Mouse (Mus musculus): ENCODE measurements around the gene Vapa. TPM values are rescaled to one million over a fixed set of nuclear protein-coding genes. Genes with fewer than 3 reads are reported as not detected.

The Vapa gene
- 126 and 174 TPM in 2 replicates for polyA plus RNA-seq (2012)

GRCm38 (mm10) chr17:65613463-65614412 lies at the start of gene Vapa:
TSS of gene Vapa (minus strand) at chr17:65613555.
- TF ChIP-seq GATA1 (IDR thresholded peaks at IDR 0.05; ENCODE audit: low read length): no peak

- no peak for TF ChIP-seq GATA1 (IDR thresholded peaks at IDR 0.05; ENCODE audit: low read length)
Measured at GRCm38 (mm10) chr17:65662662-65663061, 49.3 kb upstream of the Vapa start.

DNA sequence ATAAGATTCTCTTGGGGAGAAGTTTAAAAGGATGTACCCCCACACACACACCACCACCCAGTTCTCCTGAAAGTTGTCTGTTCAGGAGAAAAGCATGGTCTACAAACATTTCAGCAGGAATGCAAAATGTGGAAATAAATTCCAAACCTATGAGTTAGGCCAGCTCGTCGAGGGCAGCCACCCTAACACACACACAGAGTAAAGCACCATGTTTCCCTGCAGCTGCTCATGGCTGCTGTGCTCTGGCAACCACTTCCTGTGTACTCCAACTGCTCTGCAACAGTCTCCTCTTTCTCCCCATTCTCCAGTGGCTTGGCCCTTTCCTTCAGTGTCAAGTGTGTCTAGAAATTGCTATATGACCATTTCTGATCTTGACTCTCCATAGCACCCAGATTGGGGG lies 45.1 kb upstream of the Vapa start:
- no peak for TF ChIP-seq GATA1 (IDR thresholded peaks at IDR 0.05; ENCODE audit: low read length)

- no peak for TF ChIP-seq GATA1 (IDR thresholded peaks at IDR 0.05; ENCODE audit: low read length)
Measured at GRCm38 (mm10) chr17:65657958-65658357, 44.6 kb upstream of the Vapa start.

- TF ChIP-seq GATA1 (IDR thresholded peaks at IDR 0.05; ENCODE audit: low read length): no peak
Measured at GRCm38 (mm10) chr17:65656731-65657130, 43.4 kb upstream of the Vapa start.

- TF ChIP-seq GATA1 (IDR thresholded peaks at IDR 0.05; ENCODE audit: low read length): no peak
Measured at GRCm38 (mm10) chr17:65656076-65656475, 42.7 kb upstream of the Vapa start.

DNA sequence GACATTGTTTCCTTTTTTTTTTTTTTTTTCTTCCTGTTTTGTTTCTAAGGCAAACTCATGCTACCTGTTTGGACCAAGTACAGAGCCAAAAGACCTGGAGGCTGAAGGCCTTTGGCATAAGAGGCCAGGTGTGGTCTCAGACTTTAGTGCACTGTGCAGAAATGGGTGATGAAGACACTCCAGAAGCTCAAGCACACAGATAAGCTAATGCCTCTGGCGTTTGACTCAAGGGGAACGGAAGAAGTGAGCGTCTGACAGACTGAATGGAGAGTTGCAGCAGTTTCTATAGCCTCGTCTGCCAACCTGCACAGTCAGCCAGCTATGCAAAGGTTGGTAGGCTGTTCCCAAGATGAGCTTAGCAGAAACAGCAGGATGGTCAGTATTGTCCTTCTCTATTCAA lies 42.3 kb upstream of the Vapa start:
- TF ChIP-seq GATA1 (IDR thresholded peaks at IDR 0.05; ENCODE audit: low read length): no peak

DNA sequence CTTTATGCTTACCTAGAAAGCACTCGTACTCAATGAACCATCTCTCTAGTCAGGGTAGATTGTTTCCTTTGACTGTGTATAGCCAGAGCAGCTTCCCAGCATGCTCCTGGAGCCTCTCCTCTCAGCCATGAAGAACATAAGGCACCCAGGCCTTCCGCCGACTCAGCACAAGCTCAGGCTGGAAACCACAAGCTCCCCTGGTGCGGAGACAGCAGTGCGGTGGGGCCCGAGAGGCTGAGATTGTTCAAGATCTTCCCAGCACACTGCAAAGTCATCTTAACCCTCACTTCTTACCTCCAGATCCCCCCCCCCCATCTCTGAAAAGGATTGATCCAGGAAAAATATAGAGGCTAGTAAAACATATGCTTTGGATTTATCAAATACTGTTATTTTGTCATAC lies 37.2 kb upstream of the Vapa start:
- no peak for TF ChIP-seq GATA1 (IDR thresholded peaks at IDR 0.05; ENCODE audit: low read length)

- TF ChIP-seq GATA1 (IDR thresholded peaks at IDR 0.05; ENCODE audit: low read length): no peak
Measured at GRCm38 (mm10) chr17:65649175-65649493, 35.8 kb upstream of the Vapa start.

- TF ChIP-seq GATA1 (IDR thresholded peaks at IDR 0.05; ENCODE audit: low read length): no peak
Measured at GRCm38 (mm10) chr17:65648371-65649174, 35.2 kb upstream of the Vapa start.

DNA sequence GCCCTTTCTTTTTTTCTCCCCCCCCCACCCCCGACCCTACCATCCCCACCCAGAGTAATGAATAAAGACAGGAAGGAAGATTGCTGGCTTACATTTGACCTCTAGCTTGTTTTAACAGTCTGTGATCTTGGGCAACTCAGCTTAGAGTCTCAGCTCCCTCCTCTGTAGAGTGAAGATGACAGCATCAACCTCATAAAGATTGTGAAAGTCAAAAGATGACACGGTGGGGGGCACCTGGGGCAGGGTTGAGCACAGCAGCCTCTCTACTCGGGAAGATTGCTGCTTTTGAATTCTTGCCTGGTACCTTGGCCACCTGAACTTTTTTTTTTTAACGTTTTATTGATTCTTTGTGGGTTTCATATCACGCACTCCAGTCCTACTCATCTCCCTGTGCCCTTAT lies 34.6 kb upstream of the Vapa start:
- TF ChIP-seq GATA1 (IDR thresholded peaks at IDR 0.05; ENCODE audit: low read length): no peak

DNA sequence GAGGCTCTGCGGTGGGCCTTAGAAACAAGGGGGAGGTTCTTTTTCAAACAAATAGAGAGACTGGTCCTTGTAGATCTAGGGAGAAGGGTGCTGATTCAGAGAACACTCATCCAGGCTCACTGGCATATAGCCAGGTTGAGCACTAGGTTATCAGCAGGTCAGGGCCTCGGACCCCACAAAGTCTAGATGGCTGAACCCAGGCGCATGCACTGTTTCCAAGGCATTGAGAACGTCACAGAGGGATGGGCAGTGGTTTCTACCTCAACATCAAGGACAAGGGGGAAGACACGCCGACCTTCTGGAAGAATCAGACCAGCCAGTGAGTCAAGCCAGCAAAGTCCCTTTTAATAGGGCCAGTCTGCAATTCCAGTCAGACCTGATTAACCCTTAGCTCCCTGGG lies 33.9 kb upstream of the Vapa start:
- TF ChIP-seq GATA1 (IDR thresholded peaks at IDR 0.05; ENCODE audit: low read length): no peak

DNA sequence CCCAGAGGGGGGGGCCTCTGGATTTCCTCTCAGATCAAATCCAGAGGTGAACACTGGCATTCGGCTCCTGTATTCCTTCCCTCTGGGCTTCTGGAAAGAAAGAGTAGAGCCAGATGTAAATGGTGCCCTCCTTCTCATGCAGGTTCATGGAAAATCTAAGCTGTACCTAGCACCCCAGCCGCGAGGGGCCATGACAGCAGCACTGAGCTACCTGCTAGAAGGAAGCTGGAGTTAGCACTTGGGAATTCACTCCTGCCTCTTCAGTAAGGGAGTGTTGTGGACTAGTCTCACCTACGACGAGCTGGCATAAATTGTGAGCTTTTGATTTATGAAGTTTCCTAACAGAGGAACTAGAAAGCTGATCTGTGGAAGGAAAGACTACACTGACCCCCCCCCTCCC lies 30.2 kb upstream of the Vapa start:
- no peak for TF ChIP-seq GATA1 (IDR thresholded peaks at IDR 0.05; ENCODE audit: low read length)

- TF ChIP-seq GATA1 (IDR thresholded peaks at IDR 0.05; ENCODE audit: low read length): no peak
Measured at GRCm38 (mm10) chr17:65643051-65643521, 29.7 kb upstream of the Vapa start.

- no peak for TF ChIP-seq GATA1 (IDR thresholded peaks at IDR 0.05; ENCODE audit: low read length)
Measured at GRCm38 (mm10) chr17:65642578-65642991, 29.2 kb upstream of the Vapa start.

- no peak for TF ChIP-seq GATA1 (IDR thresholded peaks at IDR 0.05; ENCODE audit: low read length)
Measured at GRCm38 (mm10) chr17:65641734-65642218, 28.4 kb upstream of the Vapa start, which contains the start of gene Txndc2. TSS of gene Txndc2 (minus strand) at chr17:65642168.

All from G1E-ER4 (cell line).